Comparison of ENCODE assay signal across 25 mouse cellular contexts in the genomic region with DNA sequence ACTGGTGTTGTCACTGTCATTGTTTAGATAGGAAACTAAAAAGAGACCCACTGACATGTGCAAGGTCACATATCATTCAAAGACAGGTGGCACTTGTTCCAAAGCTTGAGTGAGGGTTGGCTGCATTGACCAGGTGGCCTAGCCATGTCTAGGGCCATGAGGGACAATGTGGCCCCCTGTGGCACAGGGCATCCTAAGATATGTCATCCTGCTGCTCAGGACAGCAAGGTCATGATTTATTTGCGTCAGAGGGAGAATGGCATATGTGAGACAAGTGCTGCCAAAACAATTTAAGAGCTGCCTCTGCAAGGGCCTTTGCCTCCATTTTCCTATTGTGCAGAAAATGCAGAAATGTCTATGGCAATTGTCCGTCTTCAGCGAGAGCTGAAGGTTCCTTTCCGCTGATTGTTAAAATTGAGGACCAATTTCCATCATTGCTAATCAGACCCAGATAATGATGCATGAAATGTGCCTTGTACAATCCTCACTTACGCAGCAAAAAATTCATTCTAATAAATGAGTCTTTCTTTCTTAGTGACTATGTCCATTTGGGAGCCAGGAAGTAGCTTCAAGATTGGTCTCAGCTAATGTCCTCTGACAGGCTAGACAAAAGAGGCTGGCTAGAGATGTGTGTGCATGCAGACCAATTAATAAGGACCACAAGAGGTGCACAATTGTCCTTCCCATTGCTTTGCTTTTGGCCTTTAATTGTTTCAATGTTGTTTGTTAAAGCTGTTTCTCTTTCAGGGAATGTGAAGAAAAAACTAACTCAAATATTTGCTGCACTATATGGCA.
DNase-seq lines count a peak whose midpoint lies in the region; ATAC-seq lines count a peak whose summit lies in the region.
"Had no signal": no experiment of that assay in that cellular context is flagged by ENCODE, and none has a peak within 500 bp of the region (broad histone marks: within the 10 kb centered on the region; RNA-seq: fewer than 3 reads in every experiment).

No protein-coding gene starts in this region.

- 0 out of 2 replicates have a peak, but pooled peaks have one; percentile 28 for ATAC-seq in embryonic facial prominence, embryonic 12.5 days (ENCODE audit: insufficient number of reproducible peaks, insufficient read depth, low FRiP score, low TSS enrichment)
- ATAC-seq in midbrain, embryonic 12.5 days (ENCODE audit: low FRiP score, low read depth), result 0 out of 2 replicates have a peak, but pooled peaks have one; percentile 52
- no peak for ATAC-seq in midbrain, embryonic 11.5 days (ENCODE audit: low FRiP score)
- 0 out of 2 replicates have a peak, but pooled peaks have one; percentile 32 for ATAC-seq in neural tube, embryonic 15.5 days (ENCODE audit: low FRiP score)
- ATAC-seq: forebrain, embryonic 13.5 days had no signal

- H3K27ac ChIP-seq in embryonic facial prominence, embryonic 12.5 days, result no peak overlapping the region
- H3K27ac ChIP-seq in embryonic facial prominence, embryonic 10.5 days (replicated peaks), result no peak overlapping the region
- no peak overlapping the region for H3K27ac ChIP-seq in midbrain, embryonic 12.5 days (replicated peaks)
- H3K27ac ChIP-seq in midbrain, embryonic 11.5 days (ENCODE audit: low read depth, low read length), result no peak overlapping the region
- H3K27ac ChIP-seq in neural tube, embryonic 15.5 days (replicated peaks), result no peak overlapping the region
- H3K27ac ChIP-seq: forebrain, embryonic 13.5 days; heart, embryonic 13.5 days; kidney, embryonic 15.5 days; limb, embryonic 13.5 days; lung, embryonic 15.5 days had no signal

- no peak for DNase-seq in embryonic facial prominence, embryonic 10.5 days (ENCODE audit: low spot score)
- DNase-seq in midbrain, embryonic 11.5 days (ENCODE audit: low spot score, missing footprints), result no peak
- peak; percentile 98 for DNase-seq in Muller cell, postnatal 12 days (ENCODE audit: inconsistent ontology term)
- DNase-seq in gastrocnemius, postnatal 36 days, result no peak
- no peak for DNase-seq in cerebellum, postnatal 14 days
- DNase-seq: adrenal gland, postnatal 10 days; cerebellum, adult 11 months; cerebellum, adult 9-10 months; gastrocnemius, postnatal 25 days; heart, adult 18-20 months; heart, postnatal 10 days; kidney, adult 18-20 months; kidney, postnatal 25 days; right cerebral cortex, postnatal 14 days; thymus, postnatal 4 days had no signal

- no peak overlapping the region for H3K4me3 ChIP-seq in embryonic facial prominence, embryonic 12.5 days
- H3K4me3 ChIP-seq in embryonic facial prominence, embryonic 10.5 days, result no peak overlapping the region
- no peak overlapping the region for H3K4me3 ChIP-seq in midbrain, embryonic 12.5 days
- H3K4me3 ChIP-seq in midbrain, embryonic 11.5 days (ENCODE audit: low read depth, low read length), result no peak overlapping the region
- no peak overlapping the region for H3K4me3 ChIP-seq in neural tube, embryonic 15.5 days (replicated peaks)
- H3K4me3 ChIP-seq: forebrain, embryonic 13.5 days; heart, embryonic 13.5 days; kidney, embryonic 15.5 days; limb, embryonic 13.5 days; lung, embryonic 15.5 days had no signal

- H3K4me2 ChIP-seq in embryonic facial prominence, embryonic 12.5 days (replicated peaks), result no peak overlapping the region
- H3K4me2 ChIP-seq in midbrain, embryonic 12.5 days (replicated peaks), result no peak overlapping the region
- H3K4me2 ChIP-seq in midbrain, embryonic 11.5 days, result no peak overlapping the region
- no peak overlapping the region for H3K4me2 ChIP-seq in neural tube, embryonic 15.5 days
- H3K4me2 ChIP-seq: forebrain, embryonic 13.5 days; heart, embryonic 13.5 days; kidney, embryonic 15.5 days; limb, embryonic 13.5 days; liver, embryonic 11.5 days; lung, embryonic 15.5 days had no signal

- 77% methylated on average over 5 of the region's 5 CpGs for WGBS in embryonic facial prominence, embryonic 12.5 days
- 80% methylated on average over 5 of the region's 5 CpGs for WGBS in embryonic facial prominence, embryonic 10.5 days
- WGBS in midbrain, embryonic 12.5 days, result 68% methylated on average over 5 of the region's 5 CpGs
- WGBS in midbrain, embryonic 11.5 days, result 72% methylated on average over 5 of the region's 5 CpGs
- WGBS in neural tube, embryonic 15.5 days, result 67% methylated on average over 5 of the region's 5 CpGs

- no peak overlapping the region for H3K9ac ChIP-seq in embryonic facial prominence, embryonic 12.5 days
- no peak overlapping the region for H3K9ac ChIP-seq in midbrain, embryonic 12.5 days (replicated peaks)
- H3K9ac ChIP-seq in midbrain, embryonic 11.5 days (ENCODE audit: low read length), result no peak overlapping the region
- no peak overlapping the region for H3K9ac ChIP-seq in neural tube, embryonic 15.5 days (replicated peaks)
- H3K9ac ChIP-seq: forebrain, embryonic 13.5 days; heart, embryonic 13.5 days; kidney, embryonic 15.5 days; limb, embryonic 13.5 days; lung, embryonic 15.5 days had no signal

- no peaks in the 10 kb centered on the region for H3K27me3 ChIP-seq in embryonic facial prominence, embryonic 12.5 days
- no peaks in the 10 kb centered on the region for H3K27me3 ChIP-seq in embryonic facial prominence, embryonic 10.5 days (replicated peaks; ENCODE audit: low read depth, poor library complexity, severe bottlenecking)
- no peaks in the 10 kb centered on the region for H3K27me3 ChIP-seq in midbrain, embryonic 12.5 days
- no peaks in the 10 kb centered on the region for H3K27me3 ChIP-seq in midbrain, embryonic 11.5 days (ENCODE audit: control insufficient read depth, insufficient read depth, low read length)
- H3K27me3 ChIP-seq in neural tube, embryonic 15.5 days (replicated peaks), result no peaks in the 10 kb centered on the region
- H3K27me3 ChIP-seq: CH12.LX; forebrain, embryonic 13.5 days; heart, embryonic 13.5 days; kidney, embryonic 15.5 days; limb, embryonic 13.5 days; lung, embryonic 15.5 days had no signal

- intact Hi-C loops in gastrocnemius, postnatal 36 days (cut with DNase I), result no loop called here

- H3K4me1 ChIP-seq in embryonic facial prominence, embryonic 12.5 days, result no peaks in the 10 kb centered on the region
- H3K4me1 ChIP-seq in embryonic facial prominence, embryonic 10.5 days, result no peaks in the 10 kb centered on the region
- peaks cover 6% of the 10 kb centered on the region; the same call in 1 of the 2 replicates for H3K4me1 ChIP-seq in midbrain, embryonic 12.5 days
- no peaks in the 10 kb centered on the region for H3K4me1 ChIP-seq in midbrain, embryonic 11.5 days (ENCODE audit: control insufficient read depth, insufficient read depth, low read length)
- peaks cover 4% of the 10 kb centered on the region for H3K4me1 ChIP-seq in neural tube, embryonic 15.5 days
- H3K4me1 ChIP-seq: kidney, embryonic 15.5 days; limb, embryonic 13.5 days; lung, embryonic 15.5 days had no signal

- H3K9me3 ChIP-seq in embryonic facial prominence, embryonic 12.5 days, result no peaks in the 10 kb centered on the region
- H3K9me3 ChIP-seq in embryonic facial prominence, embryonic 10.5 days, result no peaks in the 10 kb centered on the region
- H3K9me3 ChIP-seq in midbrain, embryonic 12.5 days, result no peaks in the 10 kb centered on the region
- H3K9me3 ChIP-seq in midbrain, embryonic 11.5 days (ENCODE audit: control insufficient read depth, low read length), result no peaks in the 10 kb centered on the region
- H3K9me3 ChIP-seq in neural tube, embryonic 15.5 days (replicated peaks), result no peaks in the 10 kb centered on the region
- H3K9me3 ChIP-seq: forebrain, embryonic 13.5 days; heart, embryonic 13.5 days; kidney, embryonic 15.5 days; limb, embryonic 13.5 days; lung, embryonic 15.5 days had no signal

- no peaks in the 10 kb centered on the region for H3K36me3 ChIP-seq in embryonic facial prominence, embryonic 12.5 days
- no peaks in the 10 kb centered on the region for H3K36me3 ChIP-seq in embryonic facial prominence, embryonic 10.5 days (replicated peaks)
- no peaks in the 10 kb centered on the region for H3K36me3 ChIP-seq in midbrain, embryonic 12.5 days
- H3K36me3 ChIP-seq in midbrain, embryonic 11.5 days (ENCODE audit: control insufficient read depth, insufficient read depth, low read length), result no peaks in the 10 kb centered on the region
- H3K36me3 ChIP-seq in neural tube, embryonic 15.5 days, result peaks cover 12% of the 10 kb centered on the region
- H3K36me3 ChIP-seq: kidney, embryonic 15.5 days; limb, embryonic 13.5 days; lung, embryonic 15.5 days had no signal
